Mouse (Mus musculus) spleen, adult 12 weeks (tissue): Measurements from ENCODE around the gene Limk2.

Experiments used
- DNase-seq: peaks from one replicate; pipeline ENCODE4 v3.0.0; 2022; ENCODE audit warnings: low spot score

Gene Limk2

DNA sequence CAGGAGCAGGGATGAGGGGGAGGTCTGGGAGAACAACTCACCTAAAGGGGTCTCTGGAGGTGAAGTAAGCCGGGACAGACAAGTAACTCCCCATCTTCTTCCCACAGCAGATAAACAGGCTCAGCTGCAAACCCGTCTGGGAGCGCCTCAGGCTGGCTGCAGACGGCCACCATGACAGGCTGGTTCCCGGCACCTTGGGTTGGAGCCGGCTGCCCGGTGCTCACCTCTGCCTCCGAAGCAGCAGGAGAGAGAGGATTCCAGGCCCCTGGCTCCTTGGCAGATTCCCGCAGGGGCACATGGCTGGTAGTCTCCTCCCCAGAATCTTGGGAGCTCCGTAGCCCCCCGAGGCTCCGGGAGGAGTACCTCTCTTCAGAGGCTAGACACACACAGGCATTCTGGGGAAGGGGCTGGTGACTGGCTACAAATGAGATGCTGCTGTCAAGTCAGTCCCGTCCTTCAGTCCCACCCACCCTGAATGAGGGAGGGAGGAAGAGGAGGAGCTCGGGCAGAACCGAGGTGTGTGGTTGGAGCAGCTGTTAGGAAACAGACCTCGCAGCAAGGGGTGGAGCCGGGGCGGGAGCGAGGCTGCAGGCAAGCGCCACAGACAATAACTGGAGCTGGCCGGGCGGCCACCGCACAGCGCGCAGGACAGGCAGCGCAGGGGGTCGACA lies 37.9 kb downstream of the Limk2 start:
- DNase-seq = peak; percentile 37

DNA sequence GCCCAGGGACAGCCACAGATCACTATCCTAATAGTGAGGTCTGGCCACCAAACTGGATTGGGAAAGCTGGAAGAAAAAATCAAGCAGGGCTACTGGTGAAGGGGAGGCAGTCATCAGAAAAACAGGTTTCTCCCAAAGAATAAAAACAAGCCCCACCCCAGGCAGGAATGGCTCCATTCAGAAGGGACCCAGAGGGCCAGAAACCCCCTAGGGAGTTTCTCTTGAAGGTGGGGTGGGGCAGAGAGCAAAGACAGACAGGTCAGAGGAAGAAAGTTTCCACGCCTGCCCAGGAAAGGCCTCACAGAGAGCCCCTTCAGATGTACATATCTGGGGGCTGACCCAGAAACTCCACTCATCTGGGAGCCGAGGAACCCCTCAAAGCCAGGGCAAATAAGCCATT lies 38.8 kb downstream of the Limk2 start:
- DNase-seq = no peak

DNA sequence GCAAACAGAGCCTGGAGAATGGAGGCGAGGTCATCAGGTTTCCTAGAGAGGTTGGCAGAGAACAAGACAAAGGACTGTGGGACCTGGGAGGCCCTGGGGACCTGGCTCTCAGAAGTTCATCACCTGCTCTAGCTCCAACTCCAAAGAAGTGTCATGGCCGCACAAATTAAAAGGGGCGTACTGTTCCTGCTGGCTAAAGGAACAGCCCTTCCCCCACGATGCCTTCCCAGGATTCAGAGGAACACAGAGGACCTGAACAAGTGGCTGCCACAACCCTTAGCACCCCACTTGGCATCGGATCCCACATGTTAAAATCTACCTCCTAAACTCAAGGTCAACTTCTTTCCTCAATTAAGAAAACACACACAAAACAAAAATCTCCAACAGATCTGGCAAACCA lies 39.5 kb downstream of the Limk2 start:
- no peak for DNase-seq

DNA sequence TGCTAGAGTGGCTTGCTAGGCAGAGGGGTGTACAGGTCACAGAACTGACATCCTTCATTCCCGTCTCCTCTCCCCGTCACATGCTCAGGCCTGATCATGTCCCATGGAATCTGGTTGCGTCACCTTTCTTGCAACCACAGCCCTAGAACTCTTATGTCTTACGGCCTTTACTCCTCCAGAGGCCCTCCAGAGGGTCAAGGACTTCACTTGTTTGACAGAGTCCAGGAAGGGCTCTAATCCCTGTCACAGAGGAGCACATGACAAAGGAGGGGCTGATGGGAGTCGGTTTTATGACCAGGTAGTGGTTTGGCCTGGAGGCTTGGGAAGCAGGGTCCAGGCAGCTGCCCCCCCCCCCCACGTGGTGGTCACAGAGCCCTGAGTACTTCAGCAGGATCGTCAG lies 40.0 kb downstream of the Limk2 start:
- DNase-seq = no peak

DNA sequence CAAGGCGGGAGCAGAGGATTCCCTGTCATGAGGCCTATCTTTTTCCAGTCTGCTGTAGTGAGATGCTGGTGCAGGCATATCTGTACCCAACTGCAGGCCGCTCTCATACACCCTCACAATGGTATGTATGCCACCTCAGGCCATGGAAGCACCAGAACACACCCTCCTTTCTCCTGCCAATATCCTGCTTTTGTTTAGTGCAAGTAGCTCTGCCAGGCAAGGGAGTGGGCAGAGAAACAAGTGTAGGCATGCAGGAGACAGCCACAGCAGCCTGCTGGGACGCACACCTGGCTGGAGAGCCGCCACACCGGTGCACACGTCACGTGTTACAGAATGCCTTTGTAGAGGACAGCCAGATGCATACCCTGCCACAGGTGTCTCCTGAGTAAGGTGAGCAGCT lies 42.6 kb downstream of the Limk2 start:
- DNase-seq = no peak

DNA sequence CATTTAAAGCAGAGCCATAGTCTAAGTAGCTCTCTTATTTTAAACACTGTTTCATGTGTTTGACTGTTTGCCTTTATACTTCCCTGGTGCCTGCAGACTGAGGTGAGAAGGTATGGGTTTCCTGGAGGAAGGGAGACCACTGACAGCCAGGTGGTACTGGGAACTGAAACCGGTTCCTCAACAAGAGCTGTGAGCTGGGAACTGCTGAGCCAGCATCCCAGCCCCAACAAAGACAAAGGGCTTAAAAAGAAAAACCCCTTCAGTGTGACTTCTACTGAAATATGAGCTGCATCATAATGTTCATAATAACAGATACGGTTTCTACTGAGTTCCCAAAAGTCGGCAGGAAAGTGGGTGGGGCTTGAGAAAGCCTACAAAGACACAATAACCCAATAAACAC lies 46.1 kb downstream of the Limk2 start:
- no peak for DNase-seq

DNA sequence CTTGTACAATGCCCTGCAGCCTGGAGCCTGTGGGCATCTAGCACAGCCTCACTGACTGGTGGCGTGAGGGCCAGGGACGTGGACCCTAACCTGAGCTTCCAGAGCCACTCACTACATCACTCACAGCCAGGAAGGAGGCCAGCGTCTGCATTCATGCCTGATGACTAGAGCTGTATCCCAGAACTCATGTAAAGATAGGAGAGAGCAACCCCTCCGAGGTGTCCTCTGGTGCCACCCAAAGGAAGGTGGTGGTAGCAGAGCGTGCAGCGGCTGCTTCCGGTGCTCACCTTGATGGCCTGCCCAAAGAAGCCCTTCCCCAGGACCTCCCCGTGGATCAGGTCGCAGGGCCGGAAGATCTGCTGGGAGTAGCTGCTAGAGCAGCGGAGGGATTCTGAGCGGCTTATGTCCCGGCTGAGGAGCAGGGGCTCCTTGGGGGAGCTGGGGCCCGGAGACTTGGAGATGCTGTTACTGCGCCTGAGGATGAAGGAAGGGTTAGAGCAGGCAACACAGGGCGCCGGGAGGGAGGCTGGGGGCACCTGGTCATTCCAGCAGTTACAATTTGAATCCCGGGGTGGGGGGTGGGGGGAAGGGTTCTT lies 55.9 kb downstream of the Limk2 start:
- DNase-seq = no peak

DNA sequence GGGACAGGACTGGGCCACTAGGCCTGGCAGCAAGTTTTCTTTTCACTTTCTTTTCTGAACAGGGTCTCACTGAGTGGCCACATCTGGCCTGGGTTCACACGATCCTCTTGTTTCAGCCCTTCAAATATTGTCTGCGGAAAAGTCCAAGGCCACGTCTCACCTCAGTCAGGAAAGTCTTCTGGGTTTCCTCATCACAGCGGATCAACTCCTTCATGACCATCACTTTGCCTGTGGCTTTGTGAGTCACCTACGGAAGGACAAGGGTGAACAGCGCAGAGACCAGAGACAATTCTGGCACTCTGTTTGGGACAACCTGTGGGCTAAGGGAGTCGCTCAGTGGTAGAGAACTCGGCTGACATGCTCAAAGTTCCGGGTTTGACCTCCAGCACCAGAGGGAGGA lies 56.9 kb downstream of the Limk2 start:
- no peak for DNase-seq

DNA sequence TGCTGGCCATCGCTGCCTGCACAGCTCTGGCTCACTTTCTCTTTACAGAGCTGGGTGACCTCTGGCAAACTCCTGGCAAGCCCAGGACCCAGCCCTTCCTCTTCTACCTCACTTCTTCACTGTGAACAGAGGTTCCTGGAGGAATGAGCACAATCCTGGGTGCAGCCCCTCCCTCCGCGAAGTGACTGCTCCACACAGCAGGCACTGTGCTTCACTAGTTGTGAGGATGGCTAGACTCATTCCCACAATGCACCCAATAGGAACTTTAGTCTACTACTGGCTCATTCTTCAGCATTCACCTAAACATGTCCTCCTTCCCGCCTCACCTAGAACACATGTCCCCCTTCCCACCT lies 59.7 kb downstream of the Limk2 start:
- DNase-seq = no peak

DNA sequence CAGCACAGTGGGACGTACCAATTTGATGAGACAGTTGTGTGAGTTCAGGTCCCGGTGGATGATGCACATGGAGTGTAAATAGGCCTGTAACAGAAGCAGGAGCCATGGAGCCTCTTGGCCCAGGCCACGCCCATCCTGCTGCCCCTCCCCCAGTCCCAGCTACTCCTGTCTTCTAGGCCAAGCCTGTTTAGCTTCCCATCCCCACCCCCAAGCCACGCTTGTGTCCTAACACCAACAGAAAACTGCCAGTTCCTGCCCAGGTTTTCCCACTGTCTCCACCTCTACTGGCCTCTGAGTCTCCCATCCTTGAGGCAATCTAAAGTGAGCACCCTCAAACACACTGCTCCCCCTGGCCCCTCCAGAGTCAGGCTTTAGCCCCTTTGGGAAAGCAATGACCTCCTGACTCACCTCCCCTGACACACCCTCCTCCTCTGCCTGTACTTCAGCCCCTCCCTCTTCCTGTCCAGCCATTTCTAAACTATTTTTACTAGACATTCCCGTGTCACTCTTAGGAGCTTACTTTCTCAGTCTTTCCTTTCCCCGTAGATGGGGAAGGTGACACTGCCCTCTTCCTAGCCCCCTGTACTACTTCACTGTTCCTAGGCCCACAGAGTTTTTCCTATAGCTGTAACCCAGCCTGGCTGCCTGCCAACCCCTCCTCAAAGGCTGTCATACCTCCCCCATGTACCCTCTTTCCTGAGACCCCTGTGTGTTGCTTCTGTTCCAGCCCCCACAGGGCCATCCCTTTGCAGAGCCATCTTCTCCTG lies 60.2 kb downstream of the Limk2 start:
- no peak for DNase-seq

DNA sequence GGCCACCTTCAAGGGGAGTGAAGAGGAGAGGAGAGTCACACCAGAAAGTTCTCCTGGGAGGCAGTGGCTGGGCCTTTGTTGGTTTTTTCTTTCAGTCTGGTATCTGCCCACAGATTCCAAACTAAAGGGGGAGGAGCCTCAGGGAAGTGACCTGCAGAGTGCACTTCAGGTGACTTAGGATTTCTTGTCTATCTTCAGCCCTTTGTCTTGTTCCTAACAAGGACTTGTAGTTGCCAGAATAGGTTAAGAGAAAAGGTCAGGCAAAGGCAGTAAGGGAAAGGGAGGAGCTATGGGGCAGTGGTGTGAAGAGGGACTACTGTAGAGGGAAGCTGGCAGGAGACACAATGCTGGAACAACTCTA lies 61.2 kb downstream of the Limk2 start:
- DNase-seq = no peak

DNA sequence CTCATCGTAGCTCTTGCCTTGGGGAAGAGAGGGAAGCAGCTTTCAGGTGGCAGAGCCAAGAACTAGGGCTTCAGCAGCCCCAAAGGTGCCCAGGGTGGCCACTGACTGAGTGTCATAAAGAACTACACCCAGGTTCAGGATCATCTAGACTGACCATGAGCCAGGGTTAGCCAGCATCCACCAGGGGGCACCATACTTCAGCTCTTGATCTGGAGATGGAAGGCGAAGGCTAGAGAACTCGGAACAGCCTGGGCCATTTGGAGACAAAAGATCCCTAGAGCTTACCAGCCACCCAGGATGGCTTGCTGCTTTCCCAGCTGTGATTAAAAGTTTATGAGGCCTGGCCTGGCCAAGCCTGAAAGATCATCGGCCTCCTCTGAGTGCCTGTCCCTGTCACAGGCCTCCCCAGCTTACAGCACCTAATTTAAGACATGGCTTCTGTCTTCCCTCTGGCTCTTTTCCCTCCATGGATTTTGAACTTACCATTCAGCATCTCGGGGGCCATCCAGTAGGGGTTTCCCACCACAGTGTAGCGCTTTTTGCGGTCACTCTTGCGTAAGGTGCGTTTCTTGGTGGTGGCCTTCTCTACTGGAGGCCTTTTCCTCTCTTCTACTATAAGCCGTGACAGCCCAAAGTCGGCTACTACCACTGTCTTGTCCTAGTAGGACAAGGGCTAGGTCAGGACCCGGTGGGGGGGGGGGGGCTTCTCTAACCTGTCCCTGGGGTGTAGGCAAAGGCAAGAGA lies 61.7 kb downstream of the Limk2 start:
- DNase-seq = peak; percentile 65

DNA sequence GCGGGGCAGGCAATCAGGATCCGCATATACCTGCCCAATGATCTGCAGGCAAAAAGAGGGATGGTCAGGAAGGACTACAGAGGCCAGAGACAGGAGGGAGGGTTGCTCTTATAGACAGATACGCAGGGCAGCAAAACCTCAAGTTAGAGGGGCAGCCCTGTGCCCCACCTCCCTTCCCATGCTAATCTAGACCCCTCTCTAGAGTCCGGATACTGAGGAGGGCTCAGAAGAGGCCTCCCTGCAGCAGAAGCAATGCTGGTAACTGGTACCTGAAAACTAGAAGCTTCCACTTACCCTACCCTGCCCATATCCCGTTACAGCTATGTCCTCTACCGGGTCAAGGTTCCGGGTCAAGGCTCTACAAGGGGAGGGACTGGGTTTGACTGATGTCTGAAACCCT lies 62.6 kb downstream of the Limk2 start:
- DNase-seq = no peak

DNA sequence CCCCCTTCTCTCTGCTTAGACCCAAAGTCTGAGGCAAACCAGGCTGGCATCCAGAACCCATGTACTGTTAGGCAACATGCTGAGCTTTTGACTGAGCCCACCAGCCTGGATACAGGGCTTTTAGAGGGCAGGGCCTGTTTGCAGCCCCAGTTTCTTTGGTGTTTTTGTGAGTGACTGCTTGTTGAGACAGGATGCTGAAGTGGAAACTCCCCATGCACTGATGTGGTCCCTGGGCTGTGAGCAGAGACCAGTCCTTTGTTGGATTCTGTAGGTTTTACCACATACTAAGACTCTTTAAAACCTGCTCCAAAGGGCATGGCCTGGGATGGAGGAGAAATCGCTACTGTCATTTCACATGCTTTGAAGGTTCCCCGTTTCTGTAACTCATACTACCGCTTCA lies 64.1 kb downstream of the Limk2 start:
- no peak for DNase-seq

DNA sequence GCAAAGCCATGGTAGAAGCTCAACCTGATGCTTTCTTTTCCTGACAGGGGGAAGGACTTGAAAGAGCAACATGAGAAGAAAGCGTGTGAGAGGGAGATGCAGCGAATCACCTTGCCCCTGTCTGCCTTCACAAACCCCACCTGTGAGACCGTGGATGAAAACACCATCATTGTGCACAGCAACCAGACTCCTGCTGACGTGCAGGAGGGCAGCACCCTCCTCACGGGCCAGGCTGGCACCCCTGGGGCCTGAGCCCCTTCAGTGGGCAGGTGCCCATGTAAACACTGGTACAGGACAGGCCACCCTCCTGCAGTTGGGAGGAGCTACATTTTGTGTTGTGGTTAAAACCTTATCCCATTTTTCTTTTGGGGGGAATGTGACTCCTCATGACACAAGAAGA lies 67.5 kb downstream of the Limk2 start:
- no peak for DNase-seq

DNA sequence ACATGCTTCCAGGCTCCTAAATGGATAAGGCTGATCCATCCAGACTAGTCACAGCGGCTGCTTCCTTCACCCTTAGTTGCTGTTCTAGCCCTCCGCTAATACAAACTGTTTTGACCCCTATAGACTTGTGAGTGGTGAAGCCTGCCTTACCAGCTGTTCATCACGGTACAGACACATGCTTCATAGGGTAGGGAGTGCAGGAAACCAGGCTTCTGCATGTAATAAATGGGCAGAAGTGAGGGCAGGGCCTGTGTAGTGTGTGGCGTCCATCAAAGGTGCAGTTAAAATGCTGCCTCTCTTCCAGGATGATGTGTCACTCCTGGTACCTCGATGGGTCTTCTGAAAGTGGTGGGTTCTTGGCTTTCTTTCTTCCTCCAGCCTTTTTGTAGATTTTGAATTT lies 71.0 kb downstream of the Limk2 start:
- DNase-seq = no peak

DNA sequence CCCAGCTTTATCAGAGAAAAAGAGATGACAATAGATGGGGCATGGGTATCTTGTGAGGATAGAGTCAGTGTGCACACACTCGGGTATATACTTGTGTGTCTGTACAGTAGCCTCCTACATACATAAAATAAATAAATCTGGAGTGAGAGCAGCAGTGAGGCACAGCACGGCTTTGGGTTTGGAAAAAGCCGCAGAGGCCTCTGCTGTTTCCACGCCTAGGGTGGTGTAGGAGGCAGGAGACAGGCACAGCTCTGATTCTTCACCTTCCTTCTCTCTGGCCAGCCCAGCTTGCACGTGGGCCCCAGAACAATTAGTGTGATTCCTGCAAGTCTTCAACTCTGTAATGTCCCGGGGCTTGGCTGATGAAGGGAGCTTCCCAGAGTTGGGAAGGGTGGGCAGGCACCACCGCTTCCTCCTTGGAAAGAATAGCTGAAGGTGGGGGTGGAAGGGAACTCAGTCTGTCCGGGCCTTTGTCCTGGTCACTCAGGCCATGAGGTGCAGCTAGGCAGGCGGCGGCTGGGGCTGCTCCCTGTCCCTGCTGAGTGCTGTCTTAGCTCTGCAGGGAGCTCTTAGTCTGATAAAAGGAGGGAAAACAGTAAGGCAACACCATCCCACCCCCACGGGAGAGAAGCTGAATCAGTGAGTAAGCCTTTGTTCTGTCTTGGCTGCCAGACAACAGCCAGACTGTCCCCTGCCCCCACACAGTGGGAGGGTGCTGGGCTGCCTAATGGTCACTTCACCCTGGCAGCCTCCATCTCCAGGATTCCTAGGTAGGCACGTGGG lies 71.6 kb downstream of the Limk2 start:
- DNase-seq = no peak

DNA sequence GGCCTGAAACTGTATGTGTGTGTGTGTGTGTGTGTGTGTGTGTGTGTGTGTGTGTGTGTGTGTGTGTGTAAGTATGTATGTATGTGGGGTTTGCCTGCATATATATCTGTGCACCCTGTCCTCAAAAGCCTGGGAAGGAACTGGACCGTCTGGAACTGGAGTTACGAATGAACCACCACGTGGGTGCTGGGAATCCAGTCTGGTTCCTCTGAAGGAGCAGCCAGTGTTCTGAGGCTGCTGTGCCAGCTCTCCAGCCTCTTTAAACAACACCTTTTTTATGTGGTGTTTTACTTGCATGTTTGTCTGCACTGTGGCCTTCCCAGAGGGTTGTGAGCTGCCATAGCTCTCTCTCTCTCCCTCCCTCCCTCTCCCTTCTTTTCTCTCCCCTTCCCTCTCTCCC lies 72.4 kb downstream of the Limk2 start:
- DNase-seq = no peak

DNA sequence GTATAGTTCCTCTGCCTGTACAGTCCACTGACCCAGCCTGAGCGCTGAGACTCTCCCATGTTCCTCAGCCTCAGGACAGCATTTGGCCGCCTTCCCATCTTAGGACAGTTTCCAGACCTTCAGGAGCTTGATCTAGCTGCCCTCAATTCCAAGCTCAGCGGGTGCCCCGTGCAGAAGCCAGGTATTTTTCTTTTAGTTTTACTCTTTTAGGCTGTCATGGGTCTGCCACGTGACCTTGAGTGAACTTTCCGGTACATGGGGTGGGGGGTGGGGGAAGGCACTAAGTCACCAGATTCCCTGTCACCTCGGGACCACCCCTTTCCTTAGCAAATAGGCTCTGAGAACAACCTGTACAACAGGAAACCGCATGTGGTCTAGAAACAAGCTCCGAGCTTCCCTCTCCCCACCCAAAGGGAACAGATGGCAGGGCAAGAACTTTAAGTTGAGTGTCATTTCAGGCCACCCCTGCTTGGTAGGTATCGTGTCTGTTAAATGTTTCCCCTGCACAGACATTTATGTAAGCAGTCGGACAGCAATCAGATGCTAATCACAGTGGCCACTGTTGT lies 73.3 kb downstream of the Limk2 start:
- DNase-seq = peak; percentile 50

DNA sequence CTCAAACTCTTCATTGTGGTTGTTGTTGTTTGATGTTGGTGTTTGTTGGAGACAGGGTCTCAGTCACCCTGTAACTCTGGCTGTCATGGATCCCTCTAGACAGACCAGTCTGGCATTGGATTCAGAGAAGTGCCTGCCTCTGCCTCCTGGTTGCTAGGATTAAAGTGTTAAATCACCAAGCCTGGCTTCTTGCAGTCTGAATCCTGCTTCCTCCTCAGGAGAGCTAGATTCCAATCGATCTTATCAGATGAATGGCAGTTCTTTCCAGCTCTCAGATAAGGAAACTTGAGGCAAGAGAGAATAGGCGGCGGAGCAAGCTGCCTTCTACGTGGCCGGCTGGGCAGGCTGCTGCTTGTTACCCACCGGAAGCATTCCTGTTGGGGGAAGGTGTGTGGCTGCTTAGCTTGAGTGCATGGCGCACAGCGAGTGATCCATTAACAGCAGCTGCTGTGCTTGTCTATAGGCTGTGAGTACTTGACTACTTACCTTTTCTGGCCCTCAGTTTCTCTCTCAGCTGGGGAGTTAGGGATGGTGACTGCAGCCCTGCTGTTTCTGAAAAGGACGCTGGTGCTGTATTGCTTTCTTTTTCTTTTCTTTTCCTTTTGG lies 74.2 kb downstream of the Limk2 start:
- no peak for DNase-seq

DNA sequence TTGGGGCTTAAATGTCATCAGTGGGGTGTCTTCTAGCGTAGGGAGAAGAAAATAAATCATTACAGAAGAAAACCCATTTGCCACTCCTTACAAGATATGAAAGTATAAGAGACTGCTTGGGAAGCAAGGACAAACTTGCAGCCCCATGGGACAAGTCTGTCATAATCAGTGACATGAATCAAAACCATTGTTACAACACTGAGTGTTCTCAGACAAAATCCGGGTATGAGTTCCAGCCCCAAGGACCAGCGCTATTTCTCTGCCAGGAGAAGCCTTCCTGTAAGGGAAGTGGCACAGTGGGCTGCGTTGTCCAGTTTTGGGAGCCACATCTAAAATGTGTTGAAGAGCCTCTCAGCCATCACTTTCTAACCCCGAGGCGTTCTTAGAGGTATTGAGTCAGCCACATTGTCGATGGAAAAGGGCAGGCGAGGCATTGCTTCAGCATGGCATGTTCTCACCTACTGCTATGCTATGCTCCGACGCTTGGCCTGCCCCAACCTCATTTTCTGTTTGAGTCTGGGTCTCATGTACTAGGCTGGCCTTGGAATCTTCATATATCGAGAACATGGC lies 74.8 kb downstream of the Limk2 start:
- DNase-seq = no peak
